Mouse (Mus musculus) embryonic facial prominence, embryonic 14.5 days (tissue): ENCODE data around the gene Nxn. TPM values are rescaled to one million over a fixed set of nuclear protein-coding genes. Genes with fewer than 3 reads are reported as not detected.

ENCODE experiments used
- ATAC-seq: fragments of 200-750 bp; cut with Nextera tagmentation; 2 replicates; pipeline ENCODE4 v1.8.0; 2017; ENCODE audit warnings: low read depth, moderate number of reproducible peaks, moderate TSS enrichment
- DNase-seq: peaks from one replicate; pipeline ENCODE4 v3.0.0-alpha.2; 2015; ENCODE audit warnings: low spot score
- H3K27ac ChIP-seq: fragments of 300-500 bp; sonication (generic); replicated peaks from 2 replicates; pipeline ENCODE4 v1.5.1; 2014; ENCODE audit warnings: low read depth, mild to moderate bottlenecking, low read length, moderate library complexity
- H3K27me3 ChIP-seq: fragments of 300-500 bp; sonication (generic); replicated peaks from 2 replicates; pipeline ENCODE4 v1.6.1; 2014; ENCODE audit warnings: low read length; ENCODE audit not compliant: control insufficient read depth, insufficient read depth
- H3K36me3 ChIP-seq: fragments of 300-500 bp; sonication (generic); 2 replicates; pipeline ENCODE4 v1.6.1; 2014; ENCODE audit warnings: low read length, mixed read lengths; ENCODE audit not compliant: control insufficient read depth, insufficient read depth
- H3K4me1 ChIP-seq: fragments of 300-500 bp; sonication (generic); 2 replicates; pipeline ENCODE4 v1.6.1; 2014; ENCODE audit warnings: antibody characterized with exemption, low read length; ENCODE audit not compliant: control insufficient read depth, insufficient read depth
- H3K4me2 ChIP-seq: fragments of 300-500 bp; sonication (generic); 2 replicates; pipeline ENCODE4 v1.6.1; 2014; ENCODE audit warnings: low read depth, mild to moderate bottlenecking, low read length, moderate library complexity, mixed read lengths
- H3K4me3 ChIP-seq: fragments of 300-500 bp; sonication (generic); 2 replicates; pipeline ENCODE4 v1.5.1; 2014; ENCODE audit warnings: low read depth, mild to moderate bottlenecking, low read length
- H3K9ac ChIP-seq: fragments of 300-500 bp; sonication (generic); 2 replicates; pipeline ENCODE4 v1.6.1; 2014; ENCODE audit warnings: low read depth, mild to moderate bottlenecking, low read length, moderate library complexity, mixed read lengths
- H3K9me3 ChIP-seq: fragments of 300-500 bp; sonication (generic); 2 replicates; pipeline ENCODE4 v1.6.1; 2016; ENCODE audit warnings: low read length; ENCODE audit not compliant: control insufficient read depth
- WGBS: fragments of 180-500 bp; shearing (Covaris S2); extraction: QIAGEN DNeasy Blood & Tissue Kit; methylation state at CpG from one replicate; pipeline ENCODE4 v1.1.7; 2014; 5-methylcytosine and 5-hydroxymethylcytosine counted together
- polyA plus RNA-seq: library from polyadenylated mRNA; unstranded; fragments of >200 nt; fragmentation: Nextera tagmentation; extraction: Ambion mirVana; gene quantifications from 2 replicates; pipeline ENCODE4 v1.2.1, GENCODE M21; 2014

Nxn gene
- polyA plus RNA-seq, 1 experiment from 2014 or later: 63.8 TPM

- Histone ChIP-seq H3K4me3 (no peak overlapping the region), H3K4me1 (peaks cover 4% of the 10 kb centered on the region; the same call in 1 of the 2 replicates), H3K27ac (no peak overlapping the region), H3K4me2 (no peak overlapping the region), H3K9ac (no peak overlapping the region), H3K27me3 (no peaks in the 10 kb centered on the region), H3K36me3 (peaks cover 41% of the 10 kb centered on the region), H3K9me3 (no peaks in the 10 kb centered on the region)
- 73% methylated on average over 12 of the region's 12 CpGs for WGBS
- ATAC-seq (no peak), DNase-seq (no peak)
These were observed 11.9 kb upstream of the Nxn start for GRCm38 (mm10) chr11:76410826-76411225.

GRCm38 (mm10) chr11:76406702-76407583, 8.0 kb upstream of the Nxn start, which contains the start of gene Timm22:
Gene Timm22 (plus strand): TSS chr11:76406952.
- H3K9ac ChIP-seq: peak within 1 kb of the TSS; percentile 90
- peaks cover 13% of the 10 kb centered on the region for H3K36me3 ChIP-seq
- ATAC-seq (peak; percentile 97), DNase-seq (peak; percentile 99)
- H3K4me3 ChIP-seq: peak within 1 kb of the TSS; percentile 98
- H3K27ac ChIP-seq: peak within 1 kb of the TSS; percentile 67
- peak within 1 kb of the TSS; percentile 88 for H3K4me2 ChIP-seq
- 1% methylated on average over 44 of the region's 46 CpGs for WGBS
- peaks cover 4% of the 10 kb centered on the region; the same call in 1 of the 2 replicates for H3K4me1 ChIP-seq
- H3K27me3 ChIP-seq: no peaks in the 10 kb centered on the region
- H3K9me3 ChIP-seq: no peaks in the 10 kb centered on the region

- ATAC-seq (no peak), DNase-seq (no peak)
- no peaks in the 10 kb centered on the region for H3K27me3 ChIP-seq
- H3K4me2 ChIP-seq: no peak overlapping the region
- H3K4me3 ChIP-seq: no peak overlapping the region
- 80% methylated on average over 5 of the region's 5 CpGs for WGBS
- H3K9me3 ChIP-seq: no peaks in the 10 kb centered on the region
- no peak overlapping the region for H3K9ac ChIP-seq
- peaks cover 8% of the 10 kb centered on the region; the same call in 1 of the 2 replicates for H3K4me1 ChIP-seq
- H3K36me3 ChIP-seq: 0 out of 2 replicates have a peak, but pooled peaks cover 8% of the 10 kb centered on the region
- H3K27ac ChIP-seq: no peak overlapping the region
These were observed 6.8 kb upstream of the Nxn start for GRCm38 (mm10) chr11:76405626-76406264.

GRCm38 (mm10) chr11:76405113-76405512, 6.2 kb upstream of the Nxn start:
- WGBS: 60% methylated on average over 4 of the region's 4 CpGs

GRCm38 (mm10) chr11:76401398-76401797, 2.5 kb upstream of the Nxn start:
- ATAC-seq (no peak), DNase-seq (peak; percentile 65)
- Histone ChIP-seq H3K27me3 (no peaks in the 10 kb centered on the region), H3K4me1 (peaks cover 10% of the 10 kb centered on the region), H3K4me3 (no peak overlapping the region), H3K36me3 (no peaks in the 10 kb centered on the region), H3K9ac (no peak overlapping the region), H3K9me3 (no peaks in the 10 kb centered on the region), H3K4me2 (no peak overlapping the region), H3K27ac (no peak overlapping the region)
- 48% methylated on average over 10 of the region's 10 CpGs for WGBS

More at GRCm38 (mm10) chr11:76405113-76405512, 6.2 kb upstream of the Nxn start:
- no peaks in the 10 kb centered on the region for H3K27me3 ChIP-seq
- no peak for DNase-seq
- no peak overlapping the region for H3K27ac ChIP-seq
- no peaks in the 10 kb centered on the region for H3K9me3 ChIP-seq
- ATAC-seq: no peak
- H3K4me3 ChIP-seq: no peak overlapping the region
- H3K4me1 ChIP-seq: peaks cover 8% of the 10 kb centered on the region; the same call in 1 of the 2 replicates
- H3K36me3 ChIP-seq: 0 out of 2 replicates have a peak, but pooled peaks cover 6% of the 10 kb centered on the region
- H3K4me2 ChIP-seq: no peak overlapping the region
- no peak overlapping the region for H3K9ac ChIP-seq

- H3K36me3 ChIP-seq: no peaks in the 10 kb centered on the region
These were observed 819 bp upstream of the Nxn start for GRCm38 (mm10) chr11:76399587-76400330.

DNA sequence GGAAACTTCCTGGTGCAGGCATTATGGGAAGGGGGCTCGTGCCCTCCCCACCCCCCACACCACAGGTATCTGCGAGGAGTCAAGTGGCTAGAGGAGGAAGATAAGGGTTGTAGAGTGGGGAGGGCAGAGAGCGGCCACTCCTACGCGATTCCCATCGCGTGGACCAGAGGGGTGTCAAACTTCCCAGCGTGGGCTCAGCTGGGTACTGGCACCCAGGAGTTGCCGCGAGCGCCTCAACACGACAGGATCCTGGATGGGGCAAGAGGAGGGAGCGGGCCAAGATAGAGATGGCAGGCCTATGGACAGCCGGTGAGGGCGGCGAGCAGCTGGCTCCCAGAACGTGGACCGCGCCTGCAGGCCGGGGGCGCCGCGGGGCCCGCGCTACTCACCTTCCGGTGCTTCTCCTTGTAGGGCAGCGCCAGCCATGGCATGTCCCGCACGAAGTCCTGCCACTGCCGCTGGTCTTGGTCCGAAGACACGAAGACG, 585 bp downstream of the Nxn start:
- no peaks in the 10 kb centered on the region for H3K36me3 ChIP-seq
- WGBS: 0% methylated on average over 13 of the region's 33 CpGs
- peak overlapping the region; percentile 73 for H3K4me2 ChIP-seq
- H3K4me3 ChIP-seq: peak overlapping the region; percentile 88
- ATAC-seq (peak; percentile 45), DNase-seq (peak; percentile 58)
- H3K27me3 ChIP-seq: no peaks in the 10 kb centered on the region
- H3K9ac ChIP-seq: peak overlapping the region; percentile 91
- H3K27ac ChIP-seq: peak overlapping the region; percentile 88
- H3K9me3 ChIP-seq: no peaks in the 10 kb centered on the region
- peaks cover 27% of the 10 kb centered on the region for H3K4me1 ChIP-seq

More at GRCm38 (mm10) chr11:76399587-76400330, 819 bp upstream of the Nxn start:
- H3K27ac ChIP-seq: peak overlapping the region; percentile 88
- 6% methylated on average over 11 of the region's 11 CpGs for WGBS
- no peaks in the 10 kb centered on the region for H3K9me3 ChIP-seq
- peak overlapping the region; percentile 73 for H3K4me2 ChIP-seq
- no peaks in the 10 kb centered on the region for H3K27me3 ChIP-seq
- H3K4me3 ChIP-seq: peak overlapping the region; percentile 88
- DNase-seq: peak; percentile 89
- peak overlapping the region; percentile 91; the same call in 1 of the 2 replicates for H3K9ac ChIP-seq
- ATAC-seq: peak; percentile 31
- H3K4me1 ChIP-seq: peaks cover 23% of the 10 kb centered on the region
